In the genomic region with DNA sequence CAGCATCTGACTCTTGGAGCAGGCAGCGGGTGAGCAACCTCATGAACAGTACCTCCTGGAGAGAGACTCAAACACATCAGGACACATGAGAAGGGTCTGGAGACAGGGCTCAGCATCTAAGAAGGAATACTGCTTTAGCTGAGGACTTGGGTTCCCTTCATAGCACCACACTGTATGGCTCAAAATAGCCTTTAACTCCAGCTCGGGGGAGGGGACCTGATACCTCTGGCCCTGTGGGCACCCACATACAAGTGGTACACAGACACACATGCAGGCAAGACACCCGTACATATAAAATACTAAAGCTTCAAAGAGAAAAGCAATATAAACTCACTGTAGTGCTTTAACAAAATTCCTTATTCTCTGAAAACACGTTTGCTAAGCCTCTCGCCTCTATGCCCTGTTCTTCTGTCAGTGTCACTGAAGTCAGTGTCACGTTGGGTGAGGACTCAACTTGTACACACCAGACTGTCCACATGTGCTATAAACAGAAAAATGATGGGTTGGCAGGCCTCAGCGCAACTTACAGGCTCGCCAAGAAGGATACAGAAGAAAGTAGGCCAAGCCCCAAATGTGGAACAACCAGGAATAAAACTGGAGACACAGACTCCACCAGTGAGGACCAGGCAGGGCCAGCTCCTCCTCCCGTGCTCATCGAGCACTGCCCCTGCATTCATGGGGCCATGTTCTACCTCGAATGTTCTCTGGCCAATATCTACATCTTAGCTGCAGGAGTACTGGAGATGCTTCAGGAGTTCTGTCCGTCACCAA, we compare ENCODE assay signal across 18 mouse cellular contexts. TPM values are rescaled to one million over a fixed set of nuclear protein-coding genes. Genes with fewer than 3 reads are reported as not detected.
A peak's percentile ranks its signal among the peaks of the same experiment; 100 is the strongest.
DNase-seq lines count a peak whose midpoint lies in the region; ATAC-seq lines count a peak whose summit lies in the region.
"Had no signal": no experiment of that assay in that cellular context is flagged by ENCODE, and none has a peak within 500 bp of the region (broad histone marks: within the 10 kb centered on the region; RNA-seq: fewer than 3 reads in every experiment).

No protein-coding gene starts in this region.

- H3K36me3 ChIP-seq in heart, embryonic 10.5 days, result no peaks in the 10 kb centered on the region; the same call in 1 of the 2 replicates
- H3K36me3 ChIP-seq in forebrain, embryonic 15.5 days, result 0 out of 2 replicates have a peak, but pooled peaks cover 4% of the 10 kb centered on the region
- peaks cover 6% of the 10 kb centered on the region; the same call in 1 of the 2 replicates for H3K36me3 ChIP-seq in neural tube, embryonic 15.5 days
- H3K36me3 ChIP-seq: embryonic facial prominence, embryonic 12.5 days; heart, embryonic 15.5 days; hindbrain, embryonic 15.5 days had no signal

- ATAC-seq in forebrain, embryonic 15.5 days (replicated peaks), result no peak
- no peak for ATAC-seq in neural tube, embryonic 15.5 days (ENCODE audit: low FRiP score)
- ATAC-seq: midbrain, embryonic 15.5 days had no signal

- no peak overlapping the region for H3K27ac ChIP-seq in heart, embryonic 10.5 days
- H3K27ac ChIP-seq in forebrain, embryonic 15.5 days (replicated peaks), result no peak overlapping the region
- no peak overlapping the region for H3K27ac ChIP-seq in neural tube, embryonic 15.5 days (replicated peaks)
- H3K27ac ChIP-seq: embryonic facial prominence, embryonic 12.5 days; heart, embryonic 15.5 days; hindbrain, embryonic 15.5 days; midbrain, embryonic 15.5 days; stomach, postnatal 0 days had no signal

- peak; percentile 92 for DNase-seq in heart, adult 11 months
- no peak for DNase-seq in heart, embryonic 10.5 days (ENCODE audit: low spot score)
- DNase-seq in right cerebral cortex, adult 18-20 months, result peak; percentile 52
- no peak for DNase-seq in right cerebral cortex, postnatal 4 days
- peak; percentile 34 to 87 for DNase-seq in left cerebral cortex, postnatal 25 days (ENCODE audit: low spot score in 2 of 2)
- DNase-seq: cerebellum, adult 11 months; kidney, adult 8-10 months; layer of hippocampus, postnatal 36 days; liver; lung, adult 18-20 months; thymus, postnatal 36 days had no signal

- 71% methylated on average over 12 of the region's 12 CpGs for whole genome bisulfite sequencing in heart, embryonic 10.5 days
- WGBS in forebrain, embryonic 15.5 days, result 77% methylated on average over 12 of the region's 12 CpGs
- 80% methylated on average over 12 of the region's 12 CpGs for WGBS in neural tube, embryonic 15.5 days

- H3K4me2 ChIP-seq in forebrain, embryonic 15.5 days (replicated peaks), result no peak overlapping the region
- no peak overlapping the region for H3K4me2 ChIP-seq in neural tube, embryonic 15.5 days
- H3K4me2 ChIP-seq: embryonic facial prominence, embryonic 12.5 days; heart, embryonic 15.5 days; hindbrain, embryonic 15.5 days; midbrain, embryonic 15.5 days had no signal

- H3K4me3 ChIP-seq in heart, embryonic 10.5 days, result no peak overlapping the region
- no peak overlapping the region for H3K4me3 ChIP-seq in forebrain, embryonic 15.5 days
- H3K4me3 ChIP-seq in neural tube, embryonic 15.5 days (replicated peaks), result no peak overlapping the region
- H3K4me3 ChIP-seq: embryonic facial prominence, embryonic 12.5 days; heart, embryonic 15.5 days; hindbrain, embryonic 15.5 days; midbrain, embryonic 15.5 days had no signal

- no peaks in the 10 kb centered on the region for H3K27me3 ChIP-seq in heart, embryonic 10.5 days (ENCODE audit: insufficient read depth, poor library complexity, severe bottlenecking)
- no peaks in the 10 kb centered on the region for H3K27me3 ChIP-seq in forebrain, embryonic 15.5 days
- H3K27me3 ChIP-seq in neural tube, embryonic 15.5 days (replicated peaks), result no peaks in the 10 kb centered on the region
- H3K27me3 ChIP-seq: embryonic facial prominence, embryonic 12.5 days; heart, embryonic 15.5 days; hindbrain, embryonic 15.5 days; midbrain, embryonic 15.5 days had no signal

- intact Hi-C loops in left cerebral cortex, postnatal 25 days (cut with DNase I), result no loop called here

- H3K9me3 ChIP-seq in heart, embryonic 10.5 days, result no peaks in the 10 kb centered on the region
- no peaks in the 10 kb centered on the region for H3K9me3 ChIP-seq in forebrain, embryonic 15.5 days
- H3K9me3 ChIP-seq in neural tube, embryonic 15.5 days (replicated peaks), result no peaks in the 10 kb centered on the region
- H3K9me3 ChIP-seq: embryonic facial prominence, embryonic 12.5 days; heart, embryonic 15.5 days; hindbrain, embryonic 15.5 days; midbrain, embryonic 15.5 days had no signal

- peaks cover 22% of the 10 kb centered on the region for H3K4me1 ChIP-seq in heart, embryonic 10.5 days
- peaks cover 21% of the 10 kb centered on the region for H3K4me1 ChIP-seq in forebrain, embryonic 15.5 days
- peaks cover 24% of the 10 kb centered on the region for H3K4me1 ChIP-seq in neural tube, embryonic 15.5 days

- no peak overlapping the region for H3K9ac ChIP-seq in forebrain, embryonic 15.5 days (replicated peaks)
- H3K9ac ChIP-seq in neural tube, embryonic 15.5 days (replicated peaks), result no peak overlapping the region
- H3K9ac ChIP-seq: embryonic facial prominence, embryonic 12.5 days; heart, embryonic 15.5 days; hindbrain, embryonic 15.5 days; midbrain, embryonic 15.5 days had no signal

RNA-seq across cellular contexts. Expression of a gene that starts 2.4 kb away (rescaled TPM):
- polyA plus RNA-seq in heart, embryonic 10.5 days (2016; fragmentation: Nextera tagmentation; extraction: Ambion mirVana), result 290 and 334 TPM in 2 replicates
- 100 to 1,000 TPM; 285 to 291 TPM for total RNA-seq in left cerebral cortex, postnatal 25 days (2021)
- 236 and 242 TPM in 2 replicates for polyA plus RNA-seq in forebrain, embryonic 15.5 days (2015; fragmentation: Nextera tagmentation; extraction: Ambion mirVana)
- polyA plus RNA-seq in neural tube, embryonic 15.5 days (2015; fragmentation: Nextera tagmentation; extraction: Ambion mirVana), result 286 and 295 TPM in 2 replicates

RNA-seq across cellular contexts. Expression of a gene that starts 43.9 kb away (rescaled TPM):
- polyA plus RNA-seq in heart, embryonic 10.5 days (2016; fragmentation: Nextera tagmentation; extraction: Ambion mirVana), result 30.5 and 34.0 TPM in 2 replicates
- total RNA-seq in left cerebral cortex, postnatal 25 days (2021), result 1 to 10 TPM; 4.0 to 4.9 TPM
- 18.7 and 23.4 TPM in 2 replicates for polyA plus RNA-seq in forebrain, embryonic 15.5 days (2015; fragmentation: Nextera tagmentation; extraction: Ambion mirVana)
- polyA plus RNA-seq in neural tube, embryonic 15.5 days (2015; fragmentation: Nextera tagmentation; extraction: Ambion mirVana), result 14.4 and 19.0 TPM in 2 replicates

RNA-seq across cellular contexts. Expression of a gene that starts 51.1 kb away (rescaled TPM):
- 107 and 124 TPM in 2 replicates for polyA plus RNA-seq in heart, embryonic 10.5 days (2016; fragmentation: Nextera tagmentation; extraction: Ambion mirVana)
- 10 to 100 TPM; 54.2 to 54.6 TPM for total RNA-seq in left cerebral cortex, postnatal 25 days (2021)
- 68.4 and 73.8 TPM in 2 replicates for polyA plus RNA-seq in forebrain, embryonic 15.5 days (2015; fragmentation: Nextera tagmentation; extraction: Ambion mirVana)
- polyA plus RNA-seq in neural tube, embryonic 15.5 days (2015; fragmentation: Nextera tagmentation; extraction: Ambion mirVana), result 68.1 and 75.6 TPM in 2 replicates

RNA-seq across cellular contexts. Expression of a gene that starts 51.3 kb away (rescaled TPM):
- 33.0 and 39.4 TPM in 2 replicates for polyA plus RNA-seq in heart, embryonic 10.5 days (2016; fragmentation: Nextera tagmentation; extraction: Ambion mirVana)
- total RNA-seq in left cerebral cortex, postnatal 25 days (2021), result 10 to 100 TPM; 28.1 to 30.0 TPM
- polyA plus RNA-seq in forebrain, embryonic 15.5 days (2015; fragmentation: Nextera tagmentation; extraction: Ambion mirVana), result 51.0 and 51.4 TPM in 2 replicates
- 36.4 and 38.0 TPM in 2 replicates for polyA plus RNA-seq in neural tube, embryonic 15.5 days (2015; fragmentation: Nextera tagmentation; extraction: Ambion mirVana)

Comparison
In these comparisons a context has a peak if more than half of its experiments do, and no peak if none do; other contexts are left out.
1. DNase-seq: peak in heart, adult 11 months (single experiment), right cerebral cortex, adult 18-20 months (single experiment) and left cerebral cortex, postnatal 25 days (2 of 2); none in heart, embryonic 10.5 days (single experiment) and right cerebral cortex, postnatal 4 days (single experiment).